Mouse (Mus musculus): ENCODE data around the gene Hamp2.

GRCm38 (mm10) chr7:30924071-30924470 lies 410 bp downstream of the Hamp2 start:
- TF ChIP-seq POLR2A (IDR thresholded peaks at IDR 0.05; ENCODE audit: insufficient read length, low read depth), result no peak
- TF ChIP-seq MAX (IDR thresholded peaks at IDR 0.05; ENCODE audit: low read depth), result no peak

All from myocyte (in vitro differentiated cells).